In genomic region chr11:120779876-120780275, GRCm38 (mm10) we compare ENCODE assay signal across 22 mouse cellular contexts. TPM values are rescaled to one million over a fixed set of nuclear protein-coding genes. Genes with fewer than 3 reads are reported as not detected.
DNase-seq lines count a peak whose midpoint lies in the region; TF ChIP-seq lines count a peak whose summit lies in the region.
"Had no signal": no experiment of that assay in that cellular context is flagged by ENCODE, and none has a peak within 500 bp of the region (broad histone marks: within the 10 kb centered on the region; RNA-seq: fewer than 3 reads in every experiment).

No protein-coding gene starts in this region.

- WGBS in thymus, adult 2 months, result 81% methylated on average over 1 of the region's 1 CpGs
- 83% methylated on average over 1 of the region's 1 CpGs for WGBS in midbrain, embryonic 10.5 days

- H3K9me3 ChIP-seq in midbrain, embryonic 10.5 days (replicated peaks), result no peaks in the 10 kb centered on the region
- H3K9me3 ChIP-seq: embryonic facial prominence, embryonic 13.5 days; embryonic facial prominence, embryonic 15.5 days; forebrain, embryonic 10.5 days; forebrain, embryonic 12.5 days had no signal

- no peak overlapping the region for H3K4me3 ChIP-seq in thymus, adult 2 months (ENCODE audit: control insufficient read depth, insufficient read depth, low read length)
- no peak overlapping the region for H3K4me3 ChIP-seq in midbrain, embryonic 10.5 days
- H3K4me3 ChIP-seq: embryonic facial prominence, embryonic 13.5 days; embryonic facial prominence, embryonic 15.5 days; erythroblast, embryonic 14.5 days; forebrain, embryonic 10.5 days; forebrain, embryonic 12.5 days had no signal

- no peaks in the 10 kb centered on the region for H3K36me3 ChIP-seq in thymus, adult 2 months (ENCODE audit: control insufficient read depth, insufficient read depth, low read length)
- H3K36me3 ChIP-seq in midbrain, embryonic 10.5 days, result peaks cover 25% of the 10 kb centered on the region

- TF ChIP-seq CTCF in thymus, adult 2 months (IDR thresholded peaks at IDR 0.05; ENCODE audit: borderline replicate concordance, control insufficient read depth, extremely low read depth, insufficient read depth, low read length, poor library complexity), result no peak

- TF ChIP-seq POLR2A in thymus, adult 2 months (IDR thresholded peaks at IDR 0.05; ENCODE audit: control insufficient read depth, extremely low read depth, insufficient read depth, low read length, poor library complexity), result no peak

- peak; percentile 0 for DNase-seq in adrenal gland, postnatal 25 days
- no peak for DNase-seq in adrenal gland, postnatal 10 days
- peak; percentile 3 for DNase-seq in thymus, postnatal 4 days
- DNase-seq in thymus, adult 2 months, result no peak
- DNase-seq in ES-CJ7 (ENCODE audit: low read depth, low spot score), result peak; percentile 79
- DNase-seq in gastrocnemius, postnatal 4 days (ENCODE audit: low spot score in 2 of 2), result no peak
- DNase-seq in midbrain, embryonic 10.5 days (ENCODE audit: low spot score), result no peak
- DNase-seq: adrenal gland, adult 8-10 months; adrenal gland, postnatal 36 days; B cell, adult 2 months; cerebellum, adult 11-12 months; cerebellum, adult 2 months; cerebellum, adult 9-10 months; cerebellum, postnatal 10 days; cerebellum, postnatal 25 days; embryo, embryonic 11 days had no signal

- peaks cover 13% of the 10 kb centered on the region for H3K4me1 ChIP-seq in thymus, adult 2 months (replicated peaks; ENCODE audit: control insufficient read depth, insufficient read depth, low read length)
- peaks cover 33% of the 10 kb centered on the region for H3K4me1 ChIP-seq in midbrain, embryonic 10.5 days

- H3K27me3 ChIP-seq in thymus, adult 2 months (ENCODE audit: control insufficient read depth, insufficient read depth, low read length), result no peaks in the 10 kb centered on the region
- peaks cover 11% of the 10 kb centered on the region for H3K27me3 ChIP-seq in midbrain, embryonic 10.5 days (ENCODE audit: low read depth, poor library complexity, severe bottlenecking)
- H3K27me3 ChIP-seq: CH12.LX; embryonic facial prominence, embryonic 13.5 days; embryonic facial prominence, embryonic 15.5 days; forebrain, embryonic 12.5 days had no signal

- H3K27ac ChIP-seq in thymus, adult 2 months (ENCODE audit: control insufficient read depth, insufficient read depth, low read length), result no peak overlapping the region
- no peak overlapping the region for H3K27ac ChIP-seq in midbrain, embryonic 10.5 days (replicated peaks)
- H3K27ac ChIP-seq: embryonic facial prominence, embryonic 13.5 days; embryonic facial prominence, embryonic 15.5 days; forebrain, embryonic 10.5 days; forebrain, embryonic 12.5 days had no signal

RNA-seq across cellular contexts. Expression of gene Rfng, which starts 4.1 kb away (rescaled TPM):
- total RNA-seq in adrenal gland, postnatal 25 days (2021), result 21.3 and 23.9 TPM in 2 replicates
- 10 to 100 TPM; 15.9 to 20.6 TPM for total RNA-seq in adrenal gland, postnatal 10 days (2021)
- polyA plus RNA-seq in thymus, adult 2 months (2012; rRNA removed), result 87.4 and 102 TPM in 2 replicates
- 10 to 100 TPM in 1 of 2 experiments, 1 to 10 TPM in 1; 8.3 to 10.9 TPM for total RNA-seq in gastrocnemius, postnatal 4 days (2021)
- 43.4 and 55.9 TPM in 2 replicates for polyA plus RNA-seq in midbrain, embryonic 10.5 days (2016; fragmentation: Nextera tagmentation; extraction: Ambion mirVana)

RNA-seq across cellular contexts. Expression of gene Gps1, which starts 4.2 kb away (rescaled TPM):
- 120 and 131 TPM in 2 replicates for total RNA-seq in adrenal gland, postnatal 25 days (2021)
- total RNA-seq in adrenal gland, postnatal 10 days (2021), result 10 to 100 TPM; 84.2 to 89.3 TPM
- 171 and 193 TPM in 2 replicates for polyA plus RNA-seq in thymus, adult 2 months (2012; rRNA removed)
- 10 to 100 TPM; 67.1 to 70.9 TPM for total RNA-seq in gastrocnemius, postnatal 4 days (2021)
- polyA plus RNA-seq in midbrain, embryonic 10.5 days (2016; fragmentation: Nextera tagmentation; extraction: Ambion mirVana), result 287 TPM in 2 replicates

RNA-seq across cellular contexts. Expression of gene Dus1l, which starts 16.3 kb away (rescaled TPM):
- 62.7 and 65.8 TPM in 2 replicates for total RNA-seq in adrenal gland, postnatal 25 days (2021)
- 10 to 100 TPM; 61.2 to 64.3 TPM for total RNA-seq in adrenal gland, postnatal 10 days (2021)
- 65.8 and 70.3 TPM in 2 replicates for polyA plus RNA-seq in thymus, adult 2 months (2012; rRNA removed)
- 10 to 100 TPM; 37.8 TPM for total RNA-seq in gastrocnemius, postnatal 4 days (2021)
- 94.4 and 99.2 TPM in 2 replicates for polyA plus RNA-seq in midbrain, embryonic 10.5 days (2016; fragmentation: Nextera tagmentation; extraction: Ambion mirVana)

RNA-seq across cellular contexts. Expression of gene Hmga1b, which starts 17.3 kb away (rescaled TPM):
- total RNA-seq in adrenal gland, postnatal 25 days (2021), result 11.4 and 18.7 TPM in 2 replicates
- total RNA-seq in adrenal gland, postnatal 10 days (2021), result 10 to 100 TPM; 23.9 to 46.6 TPM
- 3.3 and 4.5 TPM in 2 replicates for polyA plus RNA-seq in thymus, adult 2 months (2012; rRNA removed)
- total RNA-seq in gastrocnemius, postnatal 4 days (2021), result 10 to 100 TPM; 26.7 to 27.1 TPM
- polyA plus RNA-seq in midbrain, embryonic 10.5 days (2016; fragmentation: Nextera tagmentation; extraction: Ambion mirVana), result 9.4 and 12.9 TPM in 2 replicates

RNA-seq across cellular contexts. Expression of gene Fasn, which starts 44.5 kb away (rescaled TPM):
- 1,301 and 1,518 TPM in 2 replicates for total RNA-seq in adrenal gland, postnatal 25 days (2021)
- 100 to 1,000 TPM in 1 of 2 experiments, 10 to 100 TPM in 1; 93.1 to 104 TPM for total RNA-seq in adrenal gland, postnatal 10 days (2021)
- polyA plus RNA-seq in thymus, adult 2 months (2012; rRNA removed), result 973 and 1,776 TPM in 2 replicates
- 10 to 100 TPM; 48.6 to 49.9 TPM for total RNA-seq in gastrocnemius, postnatal 4 days (2021)
- 118 and 131 TPM in 2 replicates for polyA plus RNA-seq in midbrain, embryonic 10.5 days (2016; fragmentation: Nextera tagmentation; extraction: Ambion mirVana)

Comparison
In these comparisons a context has a peak if more than half of its experiments do, and no peak if none do; other contexts are left out.
1. DNase-seq: peak in adrenal gland, postnatal 25 days (single experiment), thymus, postnatal 4 days (single experiment) and ES-CJ7 (single experiment); none in adrenal gland, postnatal 10 days (single experiment), thymus, adult 2 months (single experiment), gastrocnemius, postnatal 4 days (0 of 2) and midbrain, embryonic 10.5 days (single experiment).